Mouse (Mus musculus): ENCODE measurements around the gene Zfp1.

Zfp1 gene

GRCm38 (mm10) chr8:111625694-111626527 lies 17.3 kb upstream of the Zfp1 start:
- DNase-seq (ENCODE audit: low read depth, low spot score), result peak; percentile 98

- peak; percentile 94 for DNase-seq (ENCODE audit: low read depth, low spot score)
These were observed 16.7 kb upstream of the Zfp1 start for GRCm38 (mm10) chr8:111626528-111626820.

- DNase-seq (ENCODE audit: low read depth, low spot score), result no peak
These were observed 16.3 kb upstream of the Zfp1 start for GRCm38 (mm10) chr8:111626933-111627332.

GRCm38 (mm10) chr8:111627923-111628322 lies 15.3 kb upstream of the Zfp1 start:
- DNase-seq (ENCODE audit: low read depth, low spot score), result no peak

- DNase-seq (ENCODE audit: low read depth, low spot score), result no peak
These were observed 14.8 kb upstream of the Zfp1 start for GRCm38 (mm10) chr8:111628401-111628800.

- no peak for DNase-seq (ENCODE audit: low read depth, low spot score)
These were observed 14.2 kb upstream of the Zfp1 start for GRCm38 (mm10) chr8:111628894-111629501.

- no peak for DNase-seq (ENCODE audit: low read depth, low spot score)
These were observed 13.1 kb upstream of the Zfp1 start, which contains the start of gene Ldhd for GRCm38 (mm10) chr8:111630105-111630521. TSS of gene Ldhd (minus strand) at chr8:111630374.

GRCm38 (mm10) chr8:111631589-111631988 lies 11.6 kb upstream of the Zfp1 start:
- DNase-seq (ENCODE audit: low read depth, low spot score), result peak; percentile 45

- no peak for DNase-seq (ENCODE audit: low read depth, low spot score)
These were observed 10.2 kb upstream of the Zfp1 start for GRCm38 (mm10) chr8:111632976-111633375.

- DNase-seq (ENCODE audit: low read depth, low spot score), result peak; percentile 90
These were observed 5.1 kb upstream of the Zfp1 start for GRCm38 (mm10) chr8:111638086-111638485.

- DNase-seq (ENCODE audit: low read depth, low spot score), result no peak
These were observed 2.1 kb upstream of the Zfp1 start for GRCm38 (mm10) chr8:111641064-111641463.

- DNase-seq (ENCODE audit: low read depth, low spot score), result peak; percentile 85
These were observed 705 bp upstream of the Zfp1 start for GRCm38 (mm10) chr8:111642496-111642895.

GRCm38 (mm10) chr8:111642939-111643263 lies 300 bp upstream of the Zfp1 start:
- no peak for DNase-seq (ENCODE audit: low read depth, low spot score)

- peak; percentile 79 for DNase-seq (ENCODE audit: low read depth, low spot score)
These were observed 1.3 kb downstream of the Zfp1 start for GRCm38 (mm10) chr8:111644286-111645051.

- no peak for DNase-seq (ENCODE audit: low read depth, low spot score)
These were observed 2.5 kb downstream of the Zfp1 start for GRCm38 (mm10) chr8:111645715-111646114.

GRCm38 (mm10) chr8:111648834-111649233 lies 5.6 kb downstream of the Zfp1 start:
- DNase-seq (ENCODE audit: low read depth, low spot score), result no peak

- no peak for DNase-seq (ENCODE audit: low read depth, low spot score)
These were observed 7.5 kb downstream of the Zfp1 start for GRCm38 (mm10) chr8:111650651-111651050.

- DNase-seq (ENCODE audit: low read depth, low spot score), result no peak
These were observed 10.3 kb downstream of the Zfp1 start for GRCm38 (mm10) chr8:111653524-111653923.

GRCm38 (mm10) chr8:111657312-111657854 lies 14.2 kb downstream of the Zfp1 start:
- no peak for DNase-seq (ENCODE audit: low read depth, low spot score)

- DNase-seq (ENCODE audit: low read depth, low spot score), result peak; percentile 91
These were observed 15.7 kb downstream of the Zfp1 start for GRCm38 (mm10) chr8:111658819-111659423.

- peak; percentile 85 for DNase-seq (ENCODE audit: low read depth, low spot score)
These were observed 19.3 kb downstream of the Zfp1 start for GRCm38 (mm10) chr8:111662473-111662872.

- peak; percentile 58 for DNase-seq (ENCODE audit: low read depth, low spot score)
These were observed 23.6 kb downstream of the Zfp1 start for GRCm38 (mm10) chr8:111666751-111667150.
